Mouse (Mus musculus) gastrocnemius, adult 18-20 months (tissue): ENCODE results near the gene Lamtor5. TPM values are rescaled to one million over a fixed set of nuclear protein-coding genes. Genes with fewer than 3 reads are reported as not detected.

Experiments
- DNase-seq: peaks from one replicate; pipeline ENCODE4 v3.0.0; 2021; ENCODE audit warnings: low spot score
- long read RNA-seq, 2 experiments: library from polyadenylated mRNA; stranded (forward); transcript quantifications; one replicate each; pipeline ENCODE4 v2.0.0; 2021
- total RNA-seq, 2 experiments: library from RNA; stranded (reverse); gene quantifications; 2 replicates each; pipeline ENCODE4 v1.2.3; 2021

Lamtor5 gene
- total RNA-seq = 10 to 100 TPM; 57.2 to 58.1 TPM
- long read RNA-seq, experiment 1, transcript Lamtor5-201 (4 exons, 881 nt) = major isoform, 56 of 60 reads
- long read RNA-seq, experiment 1, partial matches to known transcripts = 3 of 60 reads
- long read RNA-seq, experiment 1, other reads (novel, unspliced or antisense) = 1 of 60 reads
- long read RNA-seq, experiment 2, transcript Lamtor5-201 (4 exons, 881 nt) = major isoform, 44 of 44 reads
- long read RNA-seq, experiment 2, partial matches to known transcripts = 0 of 44 reads
- long read RNA-seq, experiment 2, other reads (novel, unspliced or antisense) = 0 of 44 reads

DNA sequence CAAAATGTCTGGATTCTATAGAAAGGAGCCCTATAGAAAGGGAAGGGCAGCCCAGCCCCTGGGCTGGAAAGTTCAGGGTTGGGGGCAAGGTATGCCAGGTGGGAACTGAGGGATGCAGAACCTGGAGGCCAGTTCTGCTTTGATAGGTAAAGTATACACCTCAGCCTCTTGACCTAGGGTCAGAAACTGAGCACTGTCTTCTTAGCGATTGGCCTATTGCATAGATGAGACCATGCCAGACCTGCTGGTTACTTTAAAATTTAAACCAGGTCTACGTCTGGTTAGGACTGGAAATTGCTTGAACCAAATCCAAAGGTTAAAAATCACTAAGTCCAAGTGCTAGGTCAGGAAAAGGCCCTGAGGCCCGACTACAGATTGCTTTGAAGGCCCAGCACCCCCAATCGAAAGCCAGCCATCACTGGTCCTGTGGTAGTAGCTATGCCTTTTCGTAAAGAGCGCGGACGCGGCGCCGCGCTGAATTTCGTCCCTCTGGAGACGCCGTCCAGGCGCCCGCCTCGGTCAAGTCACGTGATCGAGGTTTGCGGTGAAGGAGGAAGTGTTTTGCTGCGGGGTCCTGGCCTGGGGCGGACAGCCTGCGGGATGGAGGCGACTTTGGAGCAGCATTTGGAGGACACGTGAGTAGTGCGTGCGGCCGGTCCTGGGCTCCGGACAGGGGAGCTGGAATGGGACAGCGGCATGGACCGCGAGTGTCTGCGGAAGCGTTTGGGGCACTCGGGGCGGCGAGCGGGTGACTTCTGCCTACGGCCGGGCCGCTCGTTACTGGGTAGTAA is at the start of gene Lamtor5:
Lamtor5 (plus strand) TSS at position 380 of the 791 bp plus-strand sequence.
- peak; percentile 91 for DNase-seq

DNA sequence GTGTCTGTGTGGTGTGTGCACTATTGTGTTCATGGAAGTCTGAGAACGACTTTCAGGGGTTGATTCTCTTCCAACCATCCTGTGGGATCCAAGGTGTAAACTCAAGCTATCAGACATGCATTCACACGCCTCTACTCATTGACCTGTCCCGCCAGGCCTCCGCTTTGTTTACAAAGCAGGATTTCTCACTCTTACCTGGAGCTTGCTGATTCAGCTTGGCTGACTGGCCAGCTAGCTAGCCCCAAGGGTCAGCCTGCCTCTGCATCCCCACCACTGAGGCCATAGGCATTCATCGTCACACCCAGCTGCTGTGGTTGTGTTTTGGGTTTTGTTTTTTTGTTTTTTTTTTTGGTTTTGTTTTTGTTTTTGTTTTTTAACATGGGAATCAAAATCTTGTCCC is 49.4 kb upstream of the Lamtor5 start:
- no peak for DNase-seq

DNA sequence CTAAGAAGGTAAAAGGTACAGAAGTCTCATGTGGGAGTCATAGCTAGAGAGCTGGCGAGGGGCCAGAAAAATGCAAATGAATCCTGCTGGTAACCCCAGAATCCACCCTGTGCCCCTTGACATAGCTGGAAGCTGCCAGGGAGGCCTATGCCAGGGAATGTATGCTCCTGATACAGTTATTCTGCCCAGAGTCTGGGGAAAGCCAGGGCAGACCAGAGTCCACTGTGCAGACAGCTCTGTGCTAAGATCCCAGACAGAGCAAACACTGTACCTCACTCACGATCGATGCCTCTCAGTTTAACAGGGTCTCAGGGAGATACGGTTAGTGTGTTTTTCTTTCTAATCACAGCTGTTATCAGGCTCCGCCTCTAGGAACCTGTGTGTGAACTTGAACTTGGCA is 48.8 kb upstream of the Lamtor5 start:
- DNase-seq = no peak

DNA sequence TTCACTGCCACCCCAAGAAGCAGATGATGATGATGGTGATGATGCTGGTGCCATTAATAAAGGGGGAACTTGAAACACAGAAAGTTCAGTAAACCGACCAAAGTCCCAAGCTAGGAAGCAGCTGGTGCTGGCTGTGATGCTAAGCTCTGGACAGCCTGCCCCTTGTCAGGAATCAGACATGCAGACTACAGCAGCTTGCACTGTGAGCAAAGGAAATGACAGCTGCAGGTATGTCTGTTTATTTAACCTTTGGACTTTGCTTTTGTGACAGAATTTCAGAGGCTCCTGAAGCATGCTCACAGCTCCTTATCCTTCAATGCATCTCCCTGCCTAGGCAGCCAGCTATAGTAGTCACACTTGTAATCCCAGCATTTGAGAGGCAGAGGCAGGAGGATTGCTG is 48.1 kb upstream of the Lamtor5 start, which contains the start of gene A630076J17Rik:
A630076J17Rik (plus strand) TSS at position 88 of the 400 bp plus-strand sequence.
- DNase-seq = no peak

DNA sequence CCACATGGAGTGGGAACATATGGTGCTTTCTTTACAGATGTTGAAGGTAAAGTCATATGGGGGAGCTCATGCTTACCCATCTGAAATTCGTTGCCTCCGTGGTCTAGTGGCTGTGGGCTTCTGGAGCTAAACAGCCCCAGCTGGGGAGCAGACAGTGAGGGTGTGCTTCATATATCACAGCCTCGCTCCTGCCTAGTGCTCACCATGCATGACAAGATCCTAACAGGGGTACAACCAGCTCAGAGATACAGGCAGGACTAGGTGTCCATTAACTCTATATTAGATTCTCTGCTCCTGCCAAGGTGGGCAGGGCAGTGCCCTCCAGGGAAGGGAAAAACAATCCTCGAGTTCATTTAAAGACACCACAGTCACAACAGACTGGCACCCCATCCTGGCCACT is 47.5 kb upstream of the Lamtor5 start:
- DNase-seq = no peak

DNA sequence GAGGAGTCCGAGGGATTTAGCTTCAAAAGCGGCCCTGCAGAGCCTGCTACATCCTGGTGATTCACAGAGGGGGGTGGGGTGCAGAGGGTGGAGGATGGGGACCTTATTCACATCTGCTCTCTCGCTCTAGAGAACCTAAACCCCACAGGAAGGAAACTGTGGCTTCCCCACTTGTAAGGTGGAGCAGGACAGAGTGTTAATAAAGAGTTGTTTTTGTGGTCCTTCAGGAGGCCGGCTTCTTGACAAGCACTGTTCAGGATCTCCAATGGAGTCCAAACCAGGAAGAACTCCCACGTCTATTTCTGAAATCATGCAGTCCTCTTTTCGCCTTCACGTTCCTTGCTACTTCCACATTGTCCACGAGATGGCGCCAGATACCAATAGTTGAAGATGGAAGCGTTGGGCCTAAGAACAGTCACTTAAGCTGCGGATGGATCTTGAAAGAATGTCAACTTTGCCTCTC is 45.3 kb upstream of the Lamtor5 start:
- peak; percentile 85 for DNase-seq

DNA sequence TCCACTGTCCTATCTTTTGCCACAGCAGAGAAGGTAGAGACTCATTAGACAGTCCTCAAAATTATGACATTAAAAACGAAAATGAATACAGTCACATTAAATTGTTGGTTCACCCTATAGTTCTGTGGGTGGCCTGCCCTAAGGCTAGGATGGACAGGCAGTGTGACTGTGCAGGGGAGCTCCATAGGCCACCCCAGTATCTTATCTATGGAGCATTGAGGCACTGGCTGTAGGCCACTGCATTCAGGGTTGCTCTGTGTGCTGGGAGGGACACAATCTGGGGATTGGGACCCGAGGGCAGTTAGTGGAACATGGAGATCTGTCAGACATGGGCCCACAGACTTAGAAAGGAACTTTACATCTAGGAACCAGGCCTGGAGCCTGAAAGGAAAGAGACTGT is 44.7 kb upstream of the Lamtor5 start:
- no peak for DNase-seq

DNA sequence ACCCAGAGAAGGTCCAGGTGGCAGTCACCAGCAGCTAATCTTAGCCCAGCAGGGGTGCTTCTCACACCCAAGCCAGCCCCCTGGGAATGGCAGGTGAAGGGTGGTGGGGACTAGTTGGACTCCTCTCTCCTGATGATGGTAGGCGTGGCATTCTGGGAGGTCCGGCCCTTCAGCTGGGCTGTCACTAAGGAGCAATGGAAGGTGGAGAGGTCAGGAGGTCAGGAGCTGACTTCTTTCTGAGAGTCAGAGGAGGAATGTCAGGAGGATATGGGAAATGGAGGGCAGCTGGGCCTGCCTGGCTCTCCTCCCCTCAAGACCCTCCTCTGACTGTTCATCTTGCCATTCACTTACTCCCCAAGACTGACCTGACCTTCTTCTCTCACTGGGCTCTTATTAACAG is 40.6 kb upstream of the Lamtor5 start:
- no peak for DNase-seq

DNA sequence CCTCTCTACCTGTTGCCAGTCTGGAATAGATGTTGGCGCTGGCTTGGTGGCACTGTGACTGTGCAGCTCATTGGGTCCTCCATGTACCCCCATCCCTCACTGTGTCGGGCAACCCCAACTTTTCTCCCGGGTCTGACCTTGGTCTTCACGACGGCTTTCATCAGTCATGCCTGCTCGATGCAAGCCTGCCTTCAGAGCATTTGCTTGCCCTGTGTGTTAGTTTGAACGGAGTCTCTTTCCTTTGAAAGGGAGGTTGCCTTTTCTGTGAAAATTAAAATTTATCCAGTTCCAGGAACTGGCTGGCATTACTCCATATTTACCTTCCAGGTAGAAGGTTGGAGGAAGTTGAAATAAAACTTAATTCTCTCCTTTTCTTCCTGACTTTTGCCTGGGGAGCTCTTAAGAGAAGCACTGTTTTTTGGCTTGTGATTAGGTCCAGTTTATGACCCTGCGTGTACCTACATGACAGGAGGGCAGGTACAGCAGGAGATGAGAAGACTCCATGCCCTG is 40.1 kb upstream of the Lamtor5 start:
- DNase-seq = no peak

DNA sequence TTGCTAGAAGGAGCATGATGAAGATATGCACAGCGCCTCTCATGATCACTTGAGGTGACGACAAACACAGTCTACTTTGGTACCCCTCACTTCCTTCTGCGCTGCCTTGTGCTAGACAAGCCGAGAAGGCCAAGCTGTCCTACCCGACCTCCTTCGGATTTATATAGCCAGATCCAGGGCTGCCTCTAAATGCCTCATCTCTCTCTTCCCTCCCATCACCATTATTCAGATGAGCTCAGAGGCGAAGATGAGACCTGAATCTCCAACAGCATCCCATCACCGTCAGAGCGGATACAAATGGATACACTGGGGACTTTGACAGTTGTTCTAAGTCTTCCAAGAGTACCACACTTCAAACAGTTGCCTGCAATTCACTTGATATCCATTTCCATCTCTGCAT is 39.1 kb upstream of the Lamtor5 start, which contains the start of gene Prok1:
Prok1 (minus strand) TSS at position 101 of the 400 bp plus-strand sequence.
- DNase-seq = no peak

DNA sequence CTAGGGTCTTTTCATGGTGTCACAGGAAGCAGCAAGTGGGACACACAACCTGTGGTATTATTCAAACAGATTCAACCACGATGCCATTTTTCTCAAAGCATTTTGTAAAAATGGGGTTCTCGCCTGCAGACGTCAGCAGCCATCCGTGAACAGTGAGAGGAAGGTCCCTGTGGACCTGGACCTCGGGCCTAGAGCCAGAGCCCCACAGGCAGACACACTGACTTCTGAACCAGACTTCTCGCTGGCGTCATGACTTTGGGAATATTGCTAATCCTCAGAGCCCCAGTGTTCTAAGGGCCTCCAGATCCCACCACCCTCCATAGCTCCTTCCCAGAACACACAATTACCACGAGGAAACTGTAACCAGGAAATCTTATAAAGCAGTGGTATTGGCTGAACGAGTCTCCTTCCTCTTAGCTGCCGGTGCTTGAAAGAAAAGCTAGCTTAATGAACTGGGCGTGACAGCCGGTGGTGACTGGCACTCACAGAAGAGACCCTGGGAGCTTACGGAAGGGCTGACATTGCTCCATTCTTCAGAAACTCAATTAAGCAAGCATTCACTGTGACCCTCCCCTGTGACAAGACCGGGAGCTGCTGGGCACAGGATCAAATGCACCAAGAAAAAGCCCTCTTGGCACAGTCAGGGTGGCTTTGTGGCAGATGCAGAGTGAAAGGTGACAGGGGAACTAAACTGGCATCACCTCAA is 37.1 kb upstream of the Lamtor5 start:
- DNase-seq = no peak

DNA sequence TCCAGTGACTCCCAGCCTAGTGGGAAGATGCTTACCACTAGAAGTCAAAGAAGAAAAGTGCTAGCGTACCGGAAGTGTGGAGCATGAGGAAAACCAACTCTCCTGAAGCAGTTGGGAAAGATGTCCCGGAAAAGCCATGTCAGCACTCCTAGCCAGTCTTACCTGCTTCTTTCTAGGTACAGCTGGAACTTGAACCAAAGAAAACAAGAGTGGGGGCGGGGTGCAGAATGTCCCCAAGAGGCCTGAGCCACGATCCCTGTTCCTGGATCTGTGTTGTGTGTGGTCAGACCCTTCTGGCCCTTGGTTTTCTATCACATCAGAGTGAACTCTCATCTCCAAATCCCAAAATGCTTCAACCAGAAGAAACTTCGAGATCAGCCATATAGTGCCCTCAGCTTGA is 31.8 kb upstream of the Lamtor5 start:
- DNase-seq = no peak

DNA sequence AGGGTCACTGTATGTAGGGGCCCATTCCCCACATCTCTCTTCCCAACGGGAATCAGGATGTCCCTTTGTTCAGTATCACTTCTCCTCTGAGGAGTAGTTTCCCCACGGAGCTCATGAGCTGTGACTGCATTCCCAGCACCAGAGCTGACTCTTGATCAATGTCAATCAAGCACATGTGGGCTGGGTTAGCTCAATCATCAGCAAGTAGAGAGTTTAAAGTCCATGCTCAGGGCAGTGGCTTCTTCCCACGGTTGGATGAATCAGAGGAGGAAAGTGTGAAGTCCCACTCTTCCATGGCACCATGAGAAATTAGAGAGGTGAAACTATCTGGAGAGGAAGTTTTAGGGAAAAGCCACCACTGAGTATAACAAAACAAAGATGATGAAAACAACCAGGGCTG is 29.6 kb upstream of the Lamtor5 start:
- no peak for DNase-seq

DNA sequence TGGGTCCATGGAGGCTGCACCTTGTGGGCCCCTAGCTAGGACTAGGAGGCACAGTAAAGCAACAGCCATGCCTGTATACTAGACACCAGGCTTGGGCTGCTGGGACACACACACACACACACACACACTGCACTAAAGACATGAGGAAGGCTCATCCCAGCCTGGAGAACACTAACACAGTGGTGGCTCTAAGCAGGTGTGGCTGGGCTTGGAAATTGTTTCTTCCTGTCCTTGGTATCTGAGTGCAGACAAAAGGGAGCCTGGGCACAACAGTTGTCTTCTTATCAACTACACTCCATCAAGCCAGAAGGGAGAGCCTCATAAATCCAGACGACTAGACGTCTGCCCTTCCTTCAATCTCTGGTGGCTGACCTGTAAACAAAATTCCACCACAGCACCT is 28.3 kb upstream of the Lamtor5 start:
- DNase-seq = no peak

DNA sequence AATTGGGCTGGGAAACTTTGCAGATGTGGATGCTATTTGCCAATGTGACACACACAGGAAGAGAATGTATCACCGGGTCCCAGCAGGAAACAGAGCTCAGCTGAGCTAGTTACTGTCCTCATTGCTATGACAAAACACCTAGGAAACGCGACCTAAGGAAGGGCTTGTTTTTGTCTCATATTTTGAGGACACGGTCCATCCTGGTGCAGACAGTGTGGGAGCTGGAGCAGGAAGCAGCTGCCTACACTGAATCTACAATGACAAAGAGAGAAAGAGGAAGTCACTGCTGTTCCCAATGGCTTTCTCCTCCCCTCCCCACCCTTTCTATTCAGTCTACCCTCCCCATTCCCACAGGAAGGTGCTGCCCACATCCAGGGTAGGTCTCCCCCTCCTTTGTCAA is 26.6 kb upstream of the Lamtor5 start:
- DNase-seq = no peak

DNA sequence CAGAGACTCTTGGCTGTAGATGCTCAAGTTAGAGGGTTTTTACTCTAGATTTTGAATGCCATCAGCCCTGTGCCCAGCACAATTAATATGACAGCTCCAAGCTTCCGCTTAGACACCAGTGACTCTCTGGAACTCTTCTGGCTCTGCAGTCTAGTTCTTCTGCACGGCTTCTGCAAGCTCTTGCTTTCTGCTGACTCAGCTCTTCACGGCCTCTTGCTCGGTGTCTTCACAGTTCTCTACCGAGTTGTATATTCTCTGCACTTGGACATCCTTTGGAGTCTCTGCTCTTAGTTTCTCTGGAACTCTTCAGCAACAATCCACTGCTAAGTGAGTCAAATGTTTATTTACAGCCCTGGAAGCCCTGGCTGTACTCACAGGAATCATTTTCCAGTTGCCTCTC is 24.7 kb upstream of the Lamtor5 start:
- no peak for DNase-seq

DNA sequence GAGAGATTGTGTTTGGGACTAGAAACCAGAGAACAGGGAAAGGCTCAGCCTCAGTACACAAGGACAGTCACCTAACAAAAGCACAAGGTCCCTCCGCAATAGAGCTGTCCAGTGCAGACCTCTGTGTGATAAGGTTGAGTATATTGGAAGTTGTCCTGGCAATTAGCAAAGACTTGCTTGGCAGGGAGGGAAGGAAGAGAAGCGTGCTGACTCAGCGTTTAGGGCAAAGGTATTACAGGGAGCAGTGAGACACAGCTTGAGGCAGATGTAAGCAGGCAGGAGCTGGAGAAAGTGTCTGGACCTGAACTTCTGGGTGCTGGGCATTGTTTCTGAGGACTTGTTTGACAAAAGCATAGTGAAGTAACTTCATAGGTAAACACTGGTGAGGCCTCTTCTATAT is 22.7 kb upstream of the Lamtor5 start:
- DNase-seq = no peak

DNA sequence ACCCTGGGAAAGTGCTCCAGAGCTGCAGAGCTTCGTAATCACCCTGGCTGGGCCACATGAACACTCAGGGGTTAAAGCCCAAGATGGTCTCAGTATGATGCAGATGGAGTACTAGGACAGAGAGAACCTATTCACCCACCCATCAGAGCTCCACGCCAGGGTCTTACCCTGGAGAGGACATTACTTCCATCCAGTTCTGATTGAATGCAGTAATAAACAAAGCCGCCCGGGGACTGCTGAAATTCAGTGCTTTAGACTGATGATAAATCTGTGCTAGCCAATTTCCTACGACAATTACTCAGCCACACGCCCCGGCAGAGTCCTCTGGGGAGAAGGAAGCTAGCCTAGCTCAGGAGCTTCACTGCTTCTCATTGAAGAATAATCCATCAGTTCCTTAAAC is 21.9 kb upstream of the Lamtor5 start:
- DNase-seq = peak; percentile 37

DNA sequence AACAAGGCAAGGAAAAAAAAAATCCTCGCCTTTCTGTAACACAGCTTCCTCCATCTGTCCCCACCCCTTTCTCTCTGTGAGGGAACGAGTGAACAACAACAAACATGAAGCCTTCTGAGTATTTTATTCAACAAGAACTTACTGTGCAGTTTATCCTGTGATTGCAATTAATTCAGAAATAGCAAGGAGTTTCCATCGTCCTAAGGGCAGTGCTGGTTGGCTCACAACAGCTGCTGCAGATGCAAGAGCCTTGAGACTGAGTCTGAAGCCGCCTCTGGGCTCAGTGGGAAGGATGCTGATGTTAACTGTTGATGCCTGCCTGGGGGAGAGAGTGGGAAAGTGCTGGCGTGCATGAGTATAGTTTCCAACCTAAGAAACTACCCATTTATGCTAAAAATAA is 20.7 kb upstream of the Lamtor5 start:
- DNase-seq = no peak

DNA sequence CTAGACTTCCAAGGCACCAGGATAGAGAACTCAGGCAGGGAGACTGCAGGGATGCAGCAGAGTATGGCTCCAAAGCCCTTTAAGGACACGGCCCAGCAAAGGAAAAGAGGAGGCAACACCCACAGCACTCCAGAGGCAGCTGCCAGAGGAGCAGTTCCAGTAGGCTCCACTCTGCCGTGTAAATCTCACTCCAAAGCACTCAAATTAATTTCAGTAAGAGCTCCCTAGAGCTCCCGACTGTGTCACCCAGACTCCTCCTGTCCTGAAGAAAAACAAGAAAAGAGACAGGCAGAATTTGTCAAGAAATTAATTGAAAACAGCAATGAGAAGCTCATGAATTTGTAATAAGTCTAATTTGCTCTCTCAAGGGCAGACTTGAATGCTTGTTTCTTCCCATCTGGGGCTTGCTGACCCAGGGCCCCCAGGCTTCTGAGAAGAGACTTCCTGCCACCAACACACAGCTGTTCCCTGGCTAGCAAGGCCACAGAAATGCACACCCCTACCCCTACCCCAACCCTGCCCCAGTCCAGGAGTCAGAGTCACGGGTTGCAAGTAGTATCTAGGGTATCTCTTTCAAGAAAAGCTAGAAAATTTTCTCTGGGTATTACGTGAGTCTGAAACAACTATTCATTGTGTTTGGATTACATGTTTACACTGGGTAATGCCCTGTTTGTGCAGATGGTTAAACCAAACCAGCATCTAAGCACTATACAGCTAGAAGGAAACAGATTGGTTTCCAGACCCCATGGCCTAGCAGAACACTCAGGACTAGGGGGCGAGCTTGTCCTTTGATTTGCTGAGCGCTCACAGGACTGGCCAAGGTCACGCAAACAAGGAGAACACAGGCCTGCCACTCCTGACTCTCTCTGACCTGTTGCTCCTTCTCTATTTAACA is 17.5 kb upstream of the Lamtor5 start:
- DNase-seq = peak; percentile 43

DNA sequence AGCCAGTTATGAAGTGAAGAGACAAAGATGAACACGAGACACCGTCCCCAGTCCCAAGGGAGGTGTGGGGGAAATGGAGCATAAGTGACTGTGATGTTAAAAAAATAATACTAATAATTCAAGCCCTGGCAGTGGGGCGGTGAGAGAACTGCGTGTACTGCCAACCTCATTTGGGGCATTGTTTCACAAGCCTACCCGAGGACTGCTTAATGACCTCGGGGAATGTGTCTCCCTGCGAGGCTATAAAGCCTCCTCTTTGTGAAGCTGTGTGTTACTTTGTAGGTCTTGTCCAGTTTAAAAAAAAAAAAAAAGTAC is 16.9 kb upstream of the Lamtor5 start:
- DNase-seq = peak; percentile 49
